Mouse (Mus musculus) liver, postnatal 0 days (tissue): Measurements from ENCODE around the gene Vav2.

Experiments used
- CTCF ChIP-seq: sonication (generic); IDR thresholded peaks from 2 replicates; pipeline ENCODE4 v1.5.1; 2016; ENCODE audit warnings: antibody characterized with exemption, low read depth
- EP300 ChIP-seq: IDR thresholded peaks from 2 replicates; pipeline ENCODE4 v1.6.1; 2016; ENCODE audit warnings: antibody characterized with exemption, low read depth, mild to moderate bottlenecking

DNA sequence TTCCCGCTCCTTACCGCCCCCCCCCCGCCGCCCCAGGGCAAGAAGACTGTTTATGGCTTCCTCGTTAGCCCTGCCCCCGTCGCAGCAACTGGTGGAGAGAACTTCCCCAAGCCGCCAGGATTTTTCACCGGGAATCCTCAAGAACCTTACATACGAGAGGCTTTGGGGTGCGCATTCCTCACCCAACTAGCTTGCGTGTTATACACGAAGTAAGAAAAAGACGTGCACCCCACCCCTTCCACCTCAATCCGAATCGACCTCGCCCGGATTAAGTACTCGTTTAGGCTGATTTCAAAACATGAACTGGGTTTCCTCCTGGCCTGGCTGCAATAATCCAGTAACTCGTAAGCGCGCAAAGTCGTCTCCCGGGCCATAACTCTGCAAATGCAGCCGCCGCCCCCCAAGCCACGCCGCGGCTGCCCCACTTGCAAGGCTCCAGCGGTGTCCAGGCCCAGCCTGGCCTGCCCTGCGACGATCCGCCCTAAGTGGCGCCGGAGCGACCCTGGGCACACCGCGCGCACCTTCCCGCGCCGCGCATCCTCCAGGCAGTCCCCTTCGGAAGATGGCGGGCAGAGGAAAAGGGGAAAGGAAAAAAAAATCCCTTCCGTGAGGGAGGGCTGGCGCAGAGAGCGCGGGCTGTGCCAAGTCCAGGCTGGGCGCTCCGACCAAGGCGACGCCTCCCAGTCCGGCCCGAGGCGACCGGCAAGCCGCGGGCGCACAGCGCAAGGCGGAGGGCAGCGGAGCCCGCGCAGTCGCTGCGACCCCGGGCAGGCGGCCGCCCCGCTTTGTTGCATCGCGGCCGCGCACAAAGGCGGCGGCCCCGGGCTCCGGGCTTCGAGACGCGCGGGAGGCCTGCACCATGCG, 48.0 kb upstream of the Vav2 start:
- TF ChIP-seq CTCF = no peak
- TF ChIP-seq EP300 = no peak
